Mouse (Mus musculus) small intestine, adult 2 months (tissue): Measurements from ENCODE around the gene Pex5. TPM values are rescaled to one million over a fixed set of nuclear protein-coding genes. Genes with fewer than 3 reads are reported as not detected.

Source experiments
- H3K27ac ChIP-seq: fragments of 200-500 bp; 2 replicates; pipeline ENCODE4 v1.5.1; 2012; ENCODE audit warnings: low read depth, low read length, control low read depth, inconsistent platforms; ENCODE audit not compliant: insufficient read depth
- H3K27me3 ChIP-seq: fragments of 200-500 bp; 2 replicates; pipeline ENCODE4 v1.6.1; 2012; ENCODE audit warnings: mild to moderate bottlenecking, moderate library complexity, low read length, inconsistent platforms; ENCODE audit not compliant: control insufficient read depth, insufficient read depth
- H3K36me3 ChIP-seq: fragments of 200-500 bp; 2 replicates; pipeline ENCODE4 v1.6.1; 2012; ENCODE audit warnings: mild to moderate bottlenecking, low read length, control low read depth, inconsistent platforms; ENCODE audit not compliant: control insufficient read depth, insufficient read depth
- H3K4me1 ChIP-seq: fragments of 200-500 bp; 2 replicates; pipeline ENCODE4 v1.6.1; 2012; ENCODE audit warnings: low read length, inconsistent platforms, mixed read lengths; ENCODE audit not compliant: control insufficient read depth, insufficient read depth, insufficient read length
- H3K4me3 ChIP-seq: fragments of 200-500 bp; 2 replicates; pipeline ENCODE4 v1.5.1; 2012; ENCODE audit warnings: low read depth, mild to moderate bottlenecking, control low read depth, inconsistent platforms, low read length, moderate library complexity
- CTCF ChIP-seq: fragments of 200-500 bp; IDR thresholded peaks from 2 replicates; pipeline ENCODE4 v1.5.1; 2012; ENCODE audit warnings: low read depth, mild to moderate bottlenecking, control low read depth, inconsistent platforms, low read length, moderate library complexity, mixed read lengths; ENCODE audit not compliant: insufficient replicate concordance, insufficient read length; ENCODE audit errors: extremely low read depth
- POLR2A ChIP-seq: fragments of 200-500 bp; IDR thresholded peaks from 2 replicates; pipeline ENCODE4 v1.6.1; 2012; ENCODE audit warnings: low read depth, mild to moderate bottlenecking, control low read depth, inconsistent platforms, low read length, moderate library complexity
- WGBS: fragments of 180-500 bp; shearing (Covaris S2); methylation state at CpG from one replicate; pipeline ENCODE4 v1.1.7; 2018; 5-methylcytosine and 5-hydroxymethylcytosine counted together
- polyA plus RNA-seq: library from polyadenylated mRNA; depleted of rRNA; stranded (reverse); fragments of >200 nt; gene quantifications from 2 replicates; pipeline ENCODE4 v1.2.3, GENCODE M21; 2012

Gene Pex5
- polyA plus RNA-seq, 1 experiment = 29.1 TPM

- Histone ChIP-seq H3K4me1 (peaks cover 18% of the 10 kb centered on the region), H3K27ac (no peak overlapping the region), H3K36me3 (no peaks in the 10 kb centered on the region), H3K27me3 (no peaks in the 10 kb centered on the region), H3K4me3 (no peak overlapping the region)
- TF ChIP-seq POLR2A (no peak), CTCF (no peak)
- WGBS = 6% methylated on average over 5 of the region's 5 CpGs
These were observed 34.7 kb downstream of the Pex5 start for GRCm38 (mm10) chr6:124380142-124380541.

- H3K4me1 ChIP-seq = peaks cover 20% of the 10 kb centered on the region
- H3K27me3 ChIP-seq = no peaks in the 10 kb centered on the region
- H3K36me3 ChIP-seq = no peaks in the 10 kb centered on the region
- TF ChIP-seq CTCF (peak; percentile 59; the same call in 1 of the 2 replicates), POLR2A (no peak)
- H3K4me3 ChIP-seq = no peak overlapping the region
- H3K27ac ChIP-seq = no peak overlapping the region
- WGBS = 23% methylated on average over 10 of the region's 10 CpGs
These were observed 35.5 kb downstream of the Pex5 start for GRCm38 (mm10) chr6:124379331-124379730.

- WGBS = 21% methylated on average over 4 of the region's 4 CpGs
- no peaks in the 10 kb centered on the region for H3K36me3 ChIP-seq
- no peak for TF ChIP-seq CTCF
- no peak for TF ChIP-seq POLR2A
- H3K4me1 ChIP-seq = peaks cover 20% of the 10 kb centered on the region
- no peak overlapping the region for H3K4me3 ChIP-seq
- peak overlapping the region; percentile 83 for H3K27ac ChIP-seq
- H3K27me3 ChIP-seq = no peaks in the 10 kb centered on the region
These were observed 37.2 kb downstream of the Pex5 start for GRCm38 (mm10) chr6:124377494-124378255.

GRCm38 (mm10) chr6:124376311-124376710, 38.6 kb downstream of the Pex5 start:
- Histone ChIP-seq H3K4me1 (peaks cover 20% of the 10 kb centered on the region), H3K27ac (peak overlapping the region; percentile 59; the same call in 1 of the 2 replicates), H3K27me3 (no peaks in the 10 kb centered on the region), H3K4me3 (no peak overlapping the region), H3K36me3 (no peaks in the 10 kb centered on the region)
- TF ChIP-seq CTCF (no peak), POLR2A (no peak)
- WGBS = 64% methylated on average over 5 of the region's 5 CpGs

- H3K27ac ChIP-seq = peak overlapping the region; percentile 76
- no peaks in the 10 kb centered on the region for H3K36me3 ChIP-seq
- 19% methylated on average over 11 of the region's 11 CpGs for WGBS
- no peak overlapping the region for H3K4me3 ChIP-seq
- TF ChIP-seq POLR2A (no peak; the same call in 1 of the 2 replicates), CTCF (no peak)
- no peaks in the 10 kb centered on the region for H3K27me3 ChIP-seq
- H3K4me1 ChIP-seq = peaks cover 20% of the 10 kb centered on the region
These were observed 39.4 kb downstream of the Pex5 start for GRCm38 (mm10) chr6:124375435-124375884.

GRCm38 (mm10) chr6:124374683-124375082, 40.2 kb downstream of the Pex5 start:
- Histone ChIP-seq H3K4me3 (no peak overlapping the region), H3K4me1 (peaks cover 20% of the 10 kb centered on the region), H3K36me3 (no peaks in the 10 kb centered on the region), H3K27ac (no peak overlapping the region), H3K27me3 (no peaks in the 10 kb centered on the region)
- no peak for TF ChIP-seq POLR2A
- 40% methylated on average over 4 of the region's 4 CpGs for WGBS

GRCm38 (mm10) chr6:124373584-124374206, 41.2 kb downstream of the Pex5 start:
- no peaks in the 10 kb centered on the region for H3K27me3 ChIP-seq
- WGBS = 84% methylated on average over 6 of the region's 6 CpGs
- no peak overlapping the region for H3K4me3 ChIP-seq
- peaks cover 20% of the 10 kb centered on the region for H3K4me1 ChIP-seq
- no peak for TF ChIP-seq CTCF
- no peak for TF ChIP-seq POLR2A
- no peaks in the 10 kb centered on the region for H3K36me3 ChIP-seq
- no peak overlapping the region for H3K27ac ChIP-seq
